Mouse (Mus musculus) liver, embryonic 11.5 days (tissue): ENCODE data around the gene Orm1. TPM values are rescaled to one million over a fixed set of nuclear protein-coding genes. Genes with fewer than 3 reads are reported as not detected.
A peak's percentile ranks its signal among the peaks of the same experiment; 100 is the strongest.

Experiments used
- ATAC-seq: fragments of 200-750 bp; cut with Nextera tagmentation; replicated peaks from 2 replicates; pipeline ENCODE4 v1.8.0; 2017; ENCODE audit warnings: moderate number of reproducible peaks, mild to moderate bottlenecking, moderate TSS enrichment, moderate library complexity; ENCODE audit not compliant: low FRiP score
- DNase-seq: peaks from one replicate; pipeline ENCODE4 v3.0.0-alpha.2; 2017; ENCODE audit warnings: low spot score
- H3K27ac ChIP-seq: fragments of 300-500 bp; sonication (generic); 2 replicates; pipeline ENCODE4 v1.5.1; 2014; ENCODE audit warnings: mild to moderate bottlenecking, low read depth, low read length, control low read depth
- H3K27me3 ChIP-seq: fragments of 300-500 bp; sonication (generic); replicated peaks from 2 replicates; pipeline ENCODE4 v1.6.1; 2014; ENCODE audit warnings: low read length, mixed read lengths; ENCODE audit not compliant: control insufficient read depth, insufficient read depth
- H3K36me3 ChIP-seq: fragments of 300-500 bp; sonication (generic); 2 replicates; pipeline ENCODE4 v1.6.1; 2014; ENCODE audit warnings: mild to moderate bottlenecking, low read length, moderate library complexity, mixed read lengths; ENCODE audit not compliant: control insufficient read depth, insufficient read depth
- H3K4me1 ChIP-seq: fragments of 300-500 bp; sonication (generic); replicated peaks from 2 replicates; pipeline ENCODE4 v1.6.1; 2014; ENCODE audit warnings: low read length, mixed read lengths; ENCODE audit not compliant: control insufficient read depth, insufficient read depth
- H3K4me2 ChIP-seq: fragments of 300-500 bp; sonication (generic); 2 replicates; pipeline ENCODE4 v1.6.1; 2014; ENCODE audit warnings: mild to moderate bottlenecking, control low read depth, moderate library complexity
- H3K4me3 ChIP-seq: fragments of 300-500 bp; sonication (generic); 2 replicates; pipeline ENCODE4 v1.5.1; 2014; ENCODE audit warnings: low read depth, low read length, control low read depth
- H3K9ac ChIP-seq: fragments of 300-500 bp; sonication (generic); 2 replicates; pipeline ENCODE4 v1.6.1; 2014; ENCODE audit warnings: low read depth, low read length, control low read depth
- H3K9me3 ChIP-seq: fragments of 300-500 bp; sonication (generic); 2 replicates; pipeline ENCODE4 v1.6.1; 2016; ENCODE audit warnings: low read length, inconsistent platforms, mixed read lengths; ENCODE audit not compliant: control insufficient read depth
- WGBS: fragments of 180-500 bp; shearing (Covaris S2); extraction: QIAGEN DNeasy Blood & Tissue Kit; methylation state at CpG from one replicate; pipeline ENCODE4 v1.1.7; 2014; 5-methylcytosine and 5-hydroxymethylcytosine counted together
- polyA plus RNA-seq: library from polyadenylated mRNA; unstranded; fragments of >200 nt; fragmentation: Nextera tagmentation; extraction: Ambion mirVana; gene quantifications from 2 replicates; pipeline ENCODE4 v1.2.1, GENCODE M21; 2014

Orm1 gene
- polyA plus RNA-seq, 1 experiment from 2014 or later, result not detected

- Histone ChIP-seq H3K4me1 (peaks cover 19% of the 10 kb centered on the region), H3K36me3 (no peaks in the 10 kb centered on the region; the same call in 1 of the 2 replicates), H3K9me3 (no peaks in the 10 kb centered on the region), H3K27me3 (no peaks in the 10 kb centered on the region), H3K9ac (no peak overlapping the region), H3K4me3 (no peak overlapping the region), H3K27ac (no peak overlapping the region), H3K4me2 (no peak overlapping the region)
- ATAC-seq (no peak), DNase-seq (no peak)
- 56% methylated on average over 7 of the region's 7 CpGs for WGBS
Observed at GRCm38 (mm10) chr4:63370897-63371296, 26.5 kb downstream of the Orm1 start.

DNA sequence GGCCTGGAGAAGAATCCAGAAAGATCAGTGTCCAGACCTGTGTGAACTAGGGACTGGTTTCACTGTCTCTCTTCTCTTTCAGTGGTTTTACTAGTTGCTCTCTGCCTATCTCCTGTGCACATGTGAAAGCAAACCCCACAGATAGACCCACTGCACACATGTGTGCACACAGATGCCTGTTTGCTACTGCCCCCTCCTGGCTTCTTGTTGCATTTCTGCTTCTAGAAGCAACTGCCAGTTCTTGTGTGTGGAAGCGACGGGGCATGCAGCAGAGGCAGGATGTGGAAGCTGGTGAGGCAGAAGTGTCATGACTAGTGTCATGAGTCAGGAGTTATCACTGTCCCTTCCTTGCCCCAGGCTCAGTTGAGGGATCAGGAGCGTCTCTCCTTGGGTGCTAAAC, 27.5 kb downstream of the Orm1 start:
- no peak overlapping the region for H3K4me2 ChIP-seq
- no peak overlapping the region for H3K27ac ChIP-seq
- H3K9ac ChIP-seq, result no peak overlapping the region
- no peaks in the 10 kb centered on the region for H3K27me3 ChIP-seq
- WGBS, result 52% methylated on average over 3 of the region's 3 CpGs
- no peak overlapping the region for H3K4me3 ChIP-seq
- H3K4me1 ChIP-seq, result peaks cover 19% of the 10 kb centered on the region
- no peaks in the 10 kb centered on the region for H3K9me3 ChIP-seq
- ATAC-seq (peak; percentile 19; the same call in 1 of the 2 replicates), DNase-seq (no peak)
- no peaks in the 10 kb centered on the region; the same call in 1 of the 2 replicates for H3K36me3 ChIP-seq

- H3K27me3 ChIP-seq, result no peaks in the 10 kb centered on the region
- H3K27ac ChIP-seq, result peak overlapping the region; percentile 91
- H3K4me1 ChIP-seq, result peaks cover 19% of the 10 kb centered on the region
- H3K36me3 ChIP-seq, result peaks cover 2% of the 10 kb centered on the region; the same call in 1 of the 2 replicates
- no peak overlapping the region for H3K4me3 ChIP-seq
- H3K9ac ChIP-seq, result 0 out of 2 replicates have a peak overlapping the region, but pooled peaks have one; percentile 20
- no peaks in the 10 kb centered on the region for H3K9me3 ChIP-seq
- peak; percentile 74 for ATAC-seq
- peak overlapping the region; percentile 12 for H3K4me2 ChIP-seq
- DNase-seq, result no peak
- 75% methylated on average over 8 of the region's 8 CpGs for WGBS
Observed at GRCm38 (mm10) chr4:63373404-63373803, 29.0 kb downstream of the Orm1 start.

DNA sequence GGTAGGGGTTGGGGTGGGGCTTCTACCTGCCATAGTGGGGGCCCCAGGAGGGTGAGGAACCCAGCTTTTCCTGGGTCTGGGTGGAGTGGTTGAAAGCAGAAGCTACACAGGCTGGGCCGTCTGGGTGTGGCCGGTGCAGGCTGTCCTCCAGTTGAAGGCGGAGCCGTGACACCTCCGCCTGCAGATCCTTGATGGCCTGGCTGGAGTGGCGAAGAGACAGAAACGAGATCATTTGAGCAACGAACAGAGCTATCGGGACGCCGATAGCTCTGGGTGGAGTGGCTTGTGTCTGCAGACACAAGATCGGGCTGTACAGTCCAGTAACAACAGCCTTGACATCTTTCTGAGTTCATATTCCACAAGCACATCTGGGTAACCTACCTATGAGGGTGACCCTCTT, 30.0 kb downstream of the Orm1 start:
- H3K4me3 ChIP-seq, result no peak overlapping the region
- peak; percentile 43 for DNase-seq
- H3K27ac ChIP-seq, result peak overlapping the region; percentile 97
- WGBS, result 46% methylated on average over 12 of the region's 12 CpGs
- ATAC-seq, result peak; percentile 90
- H3K36me3 ChIP-seq, result peaks cover 5% of the 10 kb centered on the region; the same call in 1 of the 2 replicates
- peaks cover 19% of the 10 kb centered on the region for H3K4me1 ChIP-seq
- H3K9me3 ChIP-seq, result no peaks in the 10 kb centered on the region
- peak overlapping the region; percentile 35 for H3K4me2 ChIP-seq
- H3K27me3 ChIP-seq, result no peaks in the 10 kb centered on the region
- H3K9ac ChIP-seq, result no peak overlapping the region; the same call in 1 of the 2 replicates

- DNase-seq, result no peak
- no peak for ATAC-seq
- H3K27ac ChIP-seq, result peak overlapping the region; percentile 97
Observed at GRCm38 (mm10) chr4:63375367-63375766, 31.0 kb downstream of the Orm1 start.

DNA sequence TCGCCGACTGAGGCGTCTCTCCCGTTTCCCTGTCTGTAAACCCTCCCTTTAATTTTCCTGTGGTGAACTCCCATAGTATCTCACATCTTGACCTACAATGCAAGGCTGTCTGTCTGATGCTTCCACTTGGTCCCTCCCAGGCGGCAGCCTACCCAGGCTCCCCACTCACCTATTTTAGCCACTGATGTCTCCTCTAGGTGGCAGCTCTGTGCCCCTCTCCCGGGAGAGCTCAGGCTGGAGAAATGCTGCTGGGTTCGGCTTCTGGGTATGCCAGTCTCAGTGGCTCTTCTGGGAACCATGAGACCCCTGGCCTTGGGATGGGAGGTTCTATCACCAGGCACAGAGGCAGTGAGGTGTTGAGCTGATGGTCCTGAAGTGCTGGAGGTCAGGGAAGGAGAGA, 33.1 kb downstream of the Orm1 start:
- peaks cover 20% of the 10 kb centered on the region for H3K4me1 ChIP-seq
- H3K9me3 ChIP-seq, result no peaks in the 10 kb centered on the region
- no peak overlapping the region for H3K4me3 ChIP-seq
- WGBS, result 75% methylated on average over 7 of the region's 7 CpGs
- ATAC-seq (no peak), DNase-seq (no peak)
- H3K4me2 ChIP-seq, result no peak overlapping the region
- H3K36me3 ChIP-seq, result peaks cover 14% of the 10 kb centered on the region
- H3K27me3 ChIP-seq, result no peaks in the 10 kb centered on the region
- no peak overlapping the region for H3K27ac ChIP-seq
- no peak overlapping the region for H3K9ac ChIP-seq

More at GRCm38 (mm10) chr4:63375367-63375766, 31.0 kb downstream of the Orm1 start:
- Histone ChIP-seq H3K4me3 (no peak overlapping the region), H3K4me2 (no peak overlapping the region), H3K27me3 (no peaks in the 10 kb centered on the region), H3K4me1 (peaks cover 19% of the 10 kb centered on the region), H3K9ac (peak overlapping the region; percentile 59), H3K9me3 (no peaks in the 10 kb centered on the region), H3K36me3 (peaks cover 5% of the 10 kb centered on the region; the same call in 1 of the 2 replicates)
- 94% methylated on average over 1 of the region's 1 CpGs for WGBS

- no peak for DNase-seq
- 68% methylated on average over 4 of the region's 4 CpGs for WGBS
- ATAC-seq, result peak; percentile 77
Observed at GRCm38 (mm10) chr4:63382676-63383369, 38.5 kb downstream of the Orm1 start.

DNA sequence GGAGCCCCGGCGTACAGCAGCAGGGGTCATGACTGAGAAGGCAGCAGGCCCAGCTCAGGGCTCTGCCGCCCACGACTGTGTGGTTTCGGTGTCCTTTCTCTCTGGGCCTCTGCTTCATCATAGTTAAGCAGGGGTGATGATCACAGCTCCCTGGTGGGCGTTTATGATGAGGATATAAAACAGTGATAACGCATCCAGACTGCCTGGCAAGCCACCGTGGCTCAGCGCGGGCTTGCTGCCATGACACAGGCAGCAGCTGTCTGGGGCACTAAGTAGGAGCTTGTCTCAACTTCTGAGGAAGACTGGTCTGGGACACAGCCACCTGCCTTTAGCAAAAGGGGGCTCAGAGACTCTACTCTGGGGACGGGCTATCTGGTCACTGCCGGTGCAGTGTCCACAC, 39.1 kb downstream of the Orm1 start:
- H3K4me1 ChIP-seq, result peaks cover 17% of the 10 kb centered on the region
- peak overlapping the region; percentile 82 for H3K27ac ChIP-seq
- DNase-seq, result no peak
- H3K27me3 ChIP-seq, result no peaks in the 10 kb centered on the region
- peak; percentile 19; the same call in 1 of the 2 replicates for ATAC-seq
- WGBS, result 81% methylated on average over 12 of the region's 12 CpGs
- peak overlapping the region; percentile 36; the same call in 1 of the 2 replicates for H3K9ac ChIP-seq
- H3K9me3 ChIP-seq, result no peaks in the 10 kb centered on the region
- peaks cover 16% of the 10 kb centered on the region for H3K36me3 ChIP-seq
- no peak overlapping the region for H3K4me2 ChIP-seq
- no peak overlapping the region for H3K4me3 ChIP-seq

More at GRCm38 (mm10) chr4:63382676-63383369, 38.5 kb downstream of the Orm1 start:
- Histone ChIP-seq H3K27ac (peak overlapping the region; percentile 82), H3K4me3 (no peak overlapping the region), H3K36me3 (peaks cover 16% of the 10 kb centered on the region), H3K4me2 (peak overlapping the region; percentile 27), H3K27me3 (no peaks in the 10 kb centered on the region), H3K4me1 (peaks cover 17% of the 10 kb centered on the region), H3K9me3 (no peaks in the 10 kb centered on the region), H3K9ac (peak overlapping the region; percentile 36)

GRCm38 (mm10) chr4:63384262-63384661, 39.9 kb downstream of the Orm1 start:
- Histone ChIP-seq H3K9ac (no peak overlapping the region), H3K4me2 (no peak overlapping the region), H3K4me3 (no peak overlapping the region), H3K4me1 (peaks cover 17% of the 10 kb centered on the region), H3K27ac (no peak overlapping the region), H3K36me3 (peaks cover 13% of the 10 kb centered on the region), H3K27me3 (no peaks in the 10 kb centered on the region), H3K9me3 (no peaks in the 10 kb centered on the region)
- DNase-seq (no peak), ATAC-seq (peak; percentile 37; the same call in 1 of the 2 replicates)
- 79% methylated on average over 4 of the region's 4 CpGs for WGBS
